15 mouse cellular contexts compared by ENCODE assay signal in genomic region chr3:27370582-27371275, GRCm38 (mm10). TPM values are rescaled to one million over a fixed set of nuclear protein-coding genes. Genes with fewer than 3 reads are reported as not detected.
DNase-seq lines count a peak whose midpoint lies in the region; ATAC-seq and TF ChIP-seq lines count a peak whose summit lies in the region.
"Had no signal": no experiment of that assay in that cellular context is flagged by ENCODE, and none has a peak within 500 bp of the region (broad histone marks: within the 10 kb centered on the region; RNA-seq: fewer than 3 reads in every experiment).

No protein-coding gene starts in this region.

- no peak for TF ChIP-seq POLR2A in olfactory bulb, adult 2 months (IDR thresholded peaks at IDR 0.05; ENCODE audit: insufficient read depth, low read depth, low read length)

- no peak for TF ChIP-seq CTCF in olfactory bulb, adult 2 months (IDR thresholded peaks at IDR 0.05; ENCODE audit: insufficient read depth, low read depth, low read length)

- peaks cover 7% of the 10 kb centered on the region; the same call in 1 of the 2 replicates for H3K4me1 ChIP-seq in lung, embryonic 15.5 days
- H3K4me1 ChIP-seq in forebrain, embryonic 10.5 days: peaks cover 17% of the 10 kb centered on the region
- H3K4me1 ChIP-seq in hindbrain, embryonic 16.5 days (ENCODE audit: control insufficient read depth, insufficient read depth, low read depth, low read length): peaks cover 15% of the 10 kb centered on the region
- peaks cover 13% of the 10 kb centered on the region for H3K4me1 ChIP-seq in olfactory bulb, adult 2 months (ENCODE audit: control insufficient read depth, insufficient read depth, low read length)

- H3K36me3 ChIP-seq in lung, embryonic 15.5 days: no peaks in the 10 kb centered on the region
- no peaks in the 10 kb centered on the region for H3K36me3 ChIP-seq in forebrain, embryonic 10.5 days (replicated peaks)
- H3K36me3 ChIP-seq in hindbrain, embryonic 16.5 days (ENCODE audit: control insufficient read depth, insufficient read depth, low read length): no peaks in the 10 kb centered on the region
- H3K36me3 ChIP-seq: limb, embryonic 15.5 days had no signal

- 6% methylated on average over 20 of the region's 20 CpGs for WGBS in lung, embryonic 15.5 days
- WGBS in forebrain, embryonic 10.5 days: 3% methylated on average over 20 of the region's 20 CpGs
- WGBS in hindbrain, embryonic 16.5 days: 4% methylated on average over 20 of the region's 20 CpGs
- WGBS in olfactory bulb, adult 2 months: 3% methylated on average over 20 of the region's 20 CpGs

- no peak overlapping the region for H3K27ac ChIP-seq in lung, embryonic 15.5 days
- H3K27ac ChIP-seq in forebrain, embryonic 10.5 days: no peak overlapping the region
- H3K27ac ChIP-seq in hindbrain, embryonic 16.5 days (ENCODE audit: low read depth, low read length): no peak overlapping the region
- H3K27ac ChIP-seq in olfactory bulb, adult 2 months (ENCODE audit: insufficient read depth, low read depth, low read length): no peak overlapping the region
- H3K27ac ChIP-seq: limb, embryonic 15.5 days had no signal

- H3K9me3 ChIP-seq in lung, embryonic 15.5 days: no peaks in the 10 kb centered on the region
- no peaks in the 10 kb centered on the region for H3K9me3 ChIP-seq in forebrain, embryonic 10.5 days
- no peaks in the 10 kb centered on the region for H3K9me3 ChIP-seq in hindbrain, embryonic 16.5 days (ENCODE audit: control insufficient read depth, low read length)
- H3K9me3 ChIP-seq: limb, embryonic 15.5 days had no signal

- no peak overlapping the region for H3K9ac ChIP-seq in lung, embryonic 15.5 days
- peak overlapping the region; percentile 57 for H3K9ac ChIP-seq in hindbrain, embryonic 16.5 days (ENCODE audit: low read depth, low read length)
- H3K9ac ChIP-seq: limb, embryonic 15.5 days had no signal

- H3K4me3 ChIP-seq in lung, embryonic 15.5 days: no peak overlapping the region
- peak overlapping the region; percentile 47 for H3K4me3 ChIP-seq in forebrain, embryonic 10.5 days
- H3K4me3 ChIP-seq in hindbrain, embryonic 16.5 days (ENCODE audit: low read length): peak overlapping the region; percentile 55
- H3K4me3 ChIP-seq in olfactory bulb, adult 2 months (ENCODE audit: insufficient read depth, low read depth, low read length): peak overlapping the region; percentile 30

- H3K27me3 ChIP-seq in lung, embryonic 15.5 days: peaks cover 59% of the 10 kb centered on the region
- peaks cover 70% of the 10 kb centered on the region for H3K27me3 ChIP-seq in forebrain, embryonic 10.5 days (ENCODE audit: poor library complexity, severe bottlenecking)
- H3K27me3 ChIP-seq in hindbrain, embryonic 16.5 days (replicated peaks; ENCODE audit: control insufficient read depth, insufficient read depth, low read length): peaks cover 19% of the 10 kb centered on the region
- H3K27me3 ChIP-seq: CH12.LX had no signal

- H3K4me2 ChIP-seq in lung, embryonic 15.5 days: peak overlapping the region; percentile 40; the same call in 1 of the 2 replicates
- peak overlapping the region; percentile 91 for H3K4me2 ChIP-seq in hindbrain, embryonic 16.5 days (ENCODE audit: low read length)

- no peak for ATAC-seq in lung, embryonic 15.5 days (ENCODE audit: borderline replicate concordance, extremely low read depth, low FRiP score, low TSS enrichment)
- ATAC-seq in hindbrain, embryonic 16.5 days: no peak
- ATAC-seq: lung, postnatal 0 days had no signal

- DNase-seq in lung, postnatal 10 days: no peak
- no peak for DNase-seq in forebrain, embryonic 10.5 days (ENCODE audit: extremely low spot score, low spot score)
- no peak for DNase-seq in adrenal gland, postnatal 10 days
- no peak for DNase-seq in kidney, postnatal 10 days
- no peak for DNase-seq in thymus, postnatal 10 days (ENCODE audit: low spot score in 2 of 2)

RNA-seq across cellular contexts. Expression of gene Ghsr, which starts 0.4 kb away (rescaled TPM):
- not detected in 2 replicates for polyA plus RNA-seq in lung, embryonic 15.5 days (2015; fragmentation: Nextera tagmentation; extraction: Ambion mirVana)
- polyA plus RNA-seq in forebrain, embryonic 10.5 days (2016; fragmentation: Nextera tagmentation; extraction: Ambion mirVana): 0.04 TPM in 1 of 2 replicates, not detected in the other
- 0.59 and 0.71 TPM in 2 replicates for polyA plus RNA-seq in hindbrain, embryonic 16.5 days (2015; fragmentation: Nextera tagmentation; extraction: Ambion mirVana)
- not detected in 2 replicates for polyA plus RNA-seq in olfactory bulb, adult 2 months (2012; ENCODE audit: insufficient read depth, insufficient read length, low replicate concordance, missing spikeins)
- not detected for total RNA-seq in adrenal gland, postnatal 10 days (2021)
- total RNA-seq: adrenal gland, adult 2 months; CH12.LX; gastrocnemius, postnatal 4 days; hematopoietic stem cell, adult 5-6 weeks had no signal
- polyA plus RNA-seq: adrenal gland, adult 2 months; limb, embryonic 15.5 days; lung, postnatal 0 days; testis, adult 2 months had no signal

RNA-seq across cellular contexts. Expression of gene Tnfsf10, which starts 53.9 kb away (rescaled TPM):
- polyA plus RNA-seq in lung, embryonic 15.5 days (2015; fragmentation: Nextera tagmentation; extraction: Ambion mirVana): 2.5 and 3.0 TPM in 2 replicates
- not detected in 2 replicates for polyA plus RNA-seq in forebrain, embryonic 10.5 days (2016; fragmentation: Nextera tagmentation; extraction: Ambion mirVana)
- 0.10 and 0.15 TPM in 2 replicates for polyA plus RNA-seq in hindbrain, embryonic 16.5 days (2015; fragmentation: Nextera tagmentation; extraction: Ambion mirVana)
- polyA plus RNA-seq in olfactory bulb, adult 2 months (2012; ENCODE audit: insufficient read depth, insufficient read length, low replicate concordance, missing spikeins): not detected in 2 replicates
- total RNA-seq in adrenal gland, postnatal 10 days (2021): 10 to 100 TPM in 1 of 2 experiments, 1 to 10 TPM in 1; 8.0 to 15.0 TPM
